Mouse (Mus musculus): ENCODE measurements around the gene Hs6st1.

DNA sequence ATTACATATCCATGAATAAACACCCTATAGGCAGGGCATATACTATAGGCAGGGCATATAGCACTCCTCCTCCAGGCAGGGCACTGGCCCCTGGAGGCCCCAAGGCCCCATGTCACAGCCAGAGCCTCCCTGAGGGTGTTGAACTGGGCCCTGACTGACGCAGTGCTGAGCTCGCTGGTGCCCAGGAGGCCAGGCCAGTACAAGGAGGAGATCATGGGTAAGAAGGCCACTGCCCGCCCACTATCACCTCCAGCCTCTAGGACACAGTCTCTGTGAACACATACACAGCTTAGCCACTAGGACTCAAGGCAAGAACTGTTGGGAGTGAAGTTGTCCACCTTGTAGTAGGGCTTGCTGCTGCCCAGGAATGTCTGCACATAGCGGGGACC is 22.5 kb downstream of the Hs6st1 start:
- TF ChIP-seq CTCF (IDR thresholded peaks at IDR 0.05; ENCODE audit: low read depth, low read length) (no peak), POLR2A (IDR thresholded peaks at IDR 0.05; ENCODE audit: extremely low read depth, insufficient read depth, low read length) (no peak)
